Mouse (Mus musculus): ENCODE data around the gene Hba-x. TPM values are rescaled to one million over a fixed set of nuclear protein-coding genes. Genes with fewer than 3 reads are reported as not detected.

Hba-x gene
- polyA plus RNA-seq (2016; fragmentation: Nextera tagmentation; extraction: Ambion mirVana): 2,528 and 3,017 TPM in 2 replicates

DNA sequence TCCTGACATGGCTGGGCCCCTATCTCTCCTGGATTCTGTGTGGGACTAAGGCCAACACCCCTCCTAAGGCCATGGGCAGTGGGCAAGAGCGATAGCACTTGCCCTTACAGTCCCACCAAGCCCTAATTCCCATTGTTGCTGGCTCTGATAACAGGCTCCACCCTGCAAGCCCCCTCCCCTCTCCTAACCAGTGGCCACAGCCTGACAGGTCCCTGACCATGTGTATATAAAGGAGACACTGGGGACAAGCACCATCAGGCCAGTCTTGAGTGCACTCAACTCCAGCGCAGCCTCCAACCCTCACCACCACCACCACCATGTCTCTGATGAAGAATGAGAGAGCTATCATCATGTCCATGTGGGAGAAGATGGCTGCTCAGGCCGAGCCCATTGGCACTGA is at the start of gene Hba-x:
TSS of gene Hba-x (plus strand) at position 54 of the 400 bp plus-strand sequence.
- no peak within 1 kb of the TSS for H3K4me3 ChIP-seq
- H3K36me3 ChIP-seq: no peaks in the 10 kb centered on the region
- H3K27ac ChIP-seq: no peak within 1 kb of the TSS
- no peak for DNase-seq (ENCODE audit: low spot score)
- H3K9me3 ChIP-seq (replicated peaks): no peaks in the 10 kb centered on the region
- 74% methylated on average over 3 of the region's 3 CpGs for WGBS
- H3K4me1 ChIP-seq: no peaks in the 10 kb centered on the region
- peaks cover 35% of the 10 kb centered on the region for H3K27me3 ChIP-seq (ENCODE audit: low read depth, poor library complexity, severe bottlenecking)

DNA sequence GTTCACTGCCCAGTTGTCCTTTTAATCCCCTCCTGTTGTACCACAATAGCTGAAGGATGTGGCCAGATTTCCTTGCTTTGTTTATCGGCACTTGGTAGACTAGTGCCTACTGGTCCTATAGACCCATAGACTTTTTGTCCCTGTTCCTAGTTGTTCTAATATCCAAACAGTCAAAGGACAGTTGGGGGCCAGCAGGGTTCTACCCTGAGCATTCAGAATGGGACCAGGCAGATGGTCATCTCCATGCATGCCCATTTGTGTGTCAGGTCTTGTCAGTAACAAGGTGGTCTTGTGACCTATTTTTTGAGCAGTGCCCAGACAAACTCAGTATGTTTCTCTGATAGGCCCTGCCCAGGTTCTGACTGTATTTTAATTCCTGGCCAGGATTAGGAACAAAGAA is 49.2 kb upstream of the Hba-x start:
- H3K27me3 ChIP-seq (ENCODE audit: low read depth, poor library complexity, severe bottlenecking): peaks cover 13% of the 10 kb centered on the region; the same call in 1 of the 2 replicates
- no peaks in the 10 kb centered on the region for H3K9me3 ChIP-seq (replicated peaks)
- peaks cover 51% of the 10 kb centered on the region for H3K4me1 ChIP-seq
- peak overlapping the region; percentile 70 for H3K4me3 ChIP-seq
- H3K36me3 ChIP-seq: peaks cover 42% of the 10 kb centered on the region
- DNase-seq (ENCODE audit: low spot score): no peak
- H3K27ac ChIP-seq: peak overlapping the region; percentile 96
- WGBS: 71% methylated on average over 1 of the region's 1 CpGs

DNA sequence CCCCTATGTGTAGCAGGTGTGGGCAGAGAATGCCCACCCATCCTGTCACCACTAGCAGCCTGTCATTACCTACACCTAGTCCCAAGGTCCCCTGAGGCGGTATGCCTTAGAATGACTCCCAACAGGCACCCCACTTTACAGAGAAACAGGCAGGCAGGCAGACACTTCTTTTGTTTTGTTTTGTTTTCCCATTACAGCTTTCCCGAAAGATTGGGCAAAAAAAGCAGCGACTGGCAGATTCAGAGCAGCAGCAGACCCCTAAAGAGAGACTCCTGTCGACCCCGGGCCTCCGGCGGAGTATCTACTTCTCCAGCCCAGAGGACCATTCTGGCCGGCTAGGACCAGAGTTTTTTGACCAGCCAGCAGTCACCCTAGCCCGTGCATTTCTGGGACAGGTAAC is 48.6 kb upstream of the Hba-x start:
- DNase-seq (ENCODE audit: low spot score): no peak
- WGBS: 91% methylated on average over 9 of the region's 9 CpGs
- Histone ChIP-seq H3K27me3 (ENCODE audit: low read depth, poor library complexity, severe bottlenecking) (peaks cover 13% of the 10 kb centered on the region; the same call in 1 of the 2 replicates), H3K4me1 (peaks cover 46% of the 10 kb centered on the region), H3K9me3 (replicated peaks) (no peaks in the 10 kb centered on the region), H3K4me3 (peak overlapping the region; percentile 70; the same call in 1 of the 2 replicates), H3K36me3 (peaks cover 47% of the 10 kb centered on the region), H3K27ac (peak overlapping the region; percentile 96; the same call in 1 of the 2 replicates)

GRCm38 (mm10) chr11:32228292-32228845 is 47.8 kb upstream of the Hba-x start:
- 92% methylated on average over 3 of the region's 3 CpGs for WGBS
- H3K27me3 ChIP-seq (ENCODE audit: low read depth, poor library complexity, severe bottlenecking): 0 out of 2 replicates have a peak, but pooled peaks cover 7% of the 10 kb centered on the region
- H3K36me3 ChIP-seq: peaks cover 55% of the 10 kb centered on the region
- no peak for DNase-seq (ENCODE audit: low spot score)
- H3K4me3 ChIP-seq: no peak overlapping the region
- peaks cover 44% of the 10 kb centered on the region for H3K4me1 ChIP-seq
- H3K27ac ChIP-seq: no peak overlapping the region
- H3K9me3 ChIP-seq (replicated peaks): no peaks in the 10 kb centered on the region

GRCm38 (mm10) chr11:32230220-32230619 is 46.0 kb upstream of the Hba-x start:
- Histone ChIP-seq H3K27me3 (ENCODE audit: low read depth, poor library complexity, severe bottlenecking) (no peaks in the 10 kb centered on the region), H3K4me3 (no peak overlapping the region), H3K4me1 (peaks cover 30% of the 10 kb centered on the region), H3K27ac (no peak overlapping the region), H3K9me3 (replicated peaks) (no peaks in the 10 kb centered on the region), H3K36me3 (peaks cover 74% of the 10 kb centered on the region)
- 87% methylated on average over 4 of the region's 4 CpGs for WGBS
- DNase-seq (ENCODE audit: low spot score): no peak

- WGBS: 91% methylated on average over 2 of the region's 2 CpGs
- Histone ChIP-seq H3K27ac (no peak overlapping the region), H3K9me3 (replicated peaks) (no peaks in the 10 kb centered on the region), H3K4me1 (peaks cover 21% of the 10 kb centered on the region), H3K4me3 (no peak overlapping the region), H3K27me3 (ENCODE audit: low read depth, poor library complexity, severe bottlenecking) (no peaks in the 10 kb centered on the region), H3K36me3 (peaks cover 83% of the 10 kb centered on the region)
- no peak for DNase-seq (ENCODE audit: low spot score)
Measured at GRCm38 (mm10) chr11:32231125-32231524, 45.1 kb upstream of the Hba-x start.

GRCm38 (mm10) chr11:32232848-32233247 is 43.4 kb upstream of the Hba-x start:
- Histone ChIP-seq H3K27ac (no peak overlapping the region), H3K4me1 (peaks cover 7% of the 10 kb centered on the region), H3K9me3 (replicated peaks) (no peaks in the 10 kb centered on the region), H3K27me3 (ENCODE audit: low read depth, poor library complexity, severe bottlenecking) (no peaks in the 10 kb centered on the region), H3K4me3 (no peak overlapping the region), H3K36me3 (peaks cover 99% of the 10 kb centered on the region)
- DNase-seq (ENCODE audit: low spot score): no peak
- WGBS: 85% methylated on average over 10 of the region's 10 CpGs

DNA sequence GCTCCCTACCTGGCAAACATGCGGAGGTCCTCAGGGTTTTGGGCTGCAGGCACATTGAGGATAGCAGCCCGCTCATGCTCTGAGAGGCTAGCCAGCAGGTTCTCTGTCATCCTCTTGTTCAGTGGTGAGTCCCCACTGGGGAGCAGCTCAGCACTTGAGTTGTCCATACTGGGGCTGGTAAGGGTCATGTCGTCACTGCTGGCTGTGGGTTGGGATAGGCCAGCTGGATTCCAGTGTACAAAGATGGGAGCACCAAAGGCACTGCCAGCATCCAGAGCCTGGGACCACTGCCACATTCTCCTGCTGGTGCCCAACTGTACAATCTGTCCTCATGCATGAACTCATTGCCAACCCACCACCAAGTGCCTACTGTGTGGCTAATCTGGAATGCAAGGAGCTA is 42.3 kb upstream of the Hba-x start:
- WGBS: 94% methylated on average over 3 of the region's 3 CpGs

DNA sequence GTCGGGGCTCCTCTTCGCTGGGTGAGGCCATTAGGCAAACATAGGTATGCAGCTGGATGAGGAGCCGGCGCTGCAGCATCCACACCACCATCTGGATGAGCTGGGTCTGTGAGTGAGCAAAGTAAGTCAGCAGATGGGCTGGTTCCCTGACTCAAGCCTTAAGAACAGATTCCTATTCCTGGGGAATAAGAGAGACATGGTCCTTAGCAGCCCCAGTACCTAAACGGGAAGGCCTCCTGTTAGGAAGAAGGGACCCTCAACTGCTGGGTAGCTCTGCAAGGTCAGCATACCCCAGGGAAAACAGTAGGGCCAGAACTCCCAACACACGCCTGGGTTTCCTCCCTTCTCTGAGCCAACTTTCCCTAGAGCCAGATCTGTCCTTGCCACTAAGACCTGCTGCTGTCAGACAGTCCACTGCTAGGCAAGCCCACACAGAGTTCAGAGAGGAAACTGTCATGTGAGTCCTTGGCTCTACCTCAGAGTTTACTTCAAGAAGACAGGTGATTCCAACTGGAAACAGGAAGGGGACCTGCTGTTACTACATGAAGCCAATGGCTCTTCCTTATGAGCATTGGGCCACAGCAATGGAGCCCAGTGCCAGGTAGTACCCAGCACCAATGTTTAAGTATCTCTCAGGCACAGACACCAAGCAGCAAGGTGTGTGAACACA is 41.2 kb upstream of the Hba-x start:
- Histone ChIP-seq H3K36me3 (peaks cover 96% of the 10 kb centered on the region), H3K4me1 (peaks cover 6% of the 10 kb centered on the region), H3K4me3 (no peak overlapping the region), H3K27me3 (ENCODE audit: low read depth, poor library complexity, severe bottlenecking) (no peaks in the 10 kb centered on the region), H3K27ac (no peak overlapping the region), H3K9me3 (replicated peaks) (no peaks in the 10 kb centered on the region)
- DNase-seq (ENCODE audit: low spot score): no peak
- WGBS: 91% methylated on average over 6 of the region's 6 CpGs

More for the DNA sequence above, 42.3 kb upstream of the Hba-x start:
- peaks cover 98% of the 10 kb centered on the region for H3K36me3 ChIP-seq
- H3K4me3 ChIP-seq: no peak overlapping the region
- peaks cover 6% of the 10 kb centered on the region for H3K4me1 ChIP-seq
- H3K27me3 ChIP-seq (ENCODE audit: low read depth, poor library complexity, severe bottlenecking): no peaks in the 10 kb centered on the region
- no peaks in the 10 kb centered on the region for H3K9me3 ChIP-seq (replicated peaks)
- no peak for DNase-seq (ENCODE audit: low spot score)
- H3K27ac ChIP-seq: no peak overlapping the region

DNA sequence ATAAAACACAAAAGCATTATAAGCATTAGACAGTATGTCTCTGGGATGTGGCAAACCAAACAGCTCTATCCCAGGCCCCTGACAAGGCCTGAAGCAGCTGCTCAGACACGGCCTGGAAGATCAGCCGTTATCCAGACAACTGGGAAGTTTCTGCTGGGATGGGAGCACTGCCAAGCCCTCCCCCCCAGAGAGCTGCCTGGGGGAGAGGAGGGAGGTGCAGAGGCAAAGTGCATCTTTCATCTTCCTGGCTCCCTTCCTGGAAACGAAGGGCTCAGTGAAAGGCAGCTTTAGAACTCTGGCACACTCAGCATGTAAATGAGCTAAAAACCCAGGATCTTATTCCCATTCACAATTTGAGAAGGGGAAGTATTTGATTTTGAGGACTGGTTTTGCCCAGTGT is 40.6 kb upstream of the Hba-x start:
- Histone ChIP-seq H3K27ac (no peak overlapping the region), H3K4me3 (no peak overlapping the region), H3K36me3 (peaks cover 96% of the 10 kb centered on the region), H3K4me1 (peaks cover 6% of the 10 kb centered on the region), H3K27me3 (ENCODE audit: low read depth, poor library complexity, severe bottlenecking) (no peaks in the 10 kb centered on the region), H3K9me3 (replicated peaks) (no peaks in the 10 kb centered on the region)
- WGBS: 67% methylated on average over 3 of the region's 3 CpGs
- DNase-seq (ENCODE audit: low spot score): no peak

DNA sequence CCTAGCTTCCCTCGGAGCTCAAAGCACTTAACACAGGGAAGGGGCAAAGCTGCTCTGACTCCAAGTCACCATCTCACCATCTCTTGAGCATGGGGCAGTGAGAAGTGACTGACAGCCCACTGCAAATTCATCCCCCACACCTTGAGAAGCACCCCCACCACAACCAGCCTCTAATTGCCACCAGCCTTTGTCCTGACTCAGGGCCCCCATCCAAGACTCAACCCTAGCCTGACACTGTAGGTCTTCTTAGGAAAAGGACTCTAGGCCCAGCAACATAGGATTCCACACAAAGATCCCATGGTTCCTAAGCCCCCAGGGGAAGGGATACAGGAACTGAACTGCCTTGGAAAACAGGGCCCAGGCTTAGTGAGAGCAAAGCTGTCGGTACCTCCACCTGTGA is 40.1 kb upstream of the Hba-x start:
- Histone ChIP-seq H3K27ac (no peak overlapping the region), H3K4me1 (peaks cover 6% of the 10 kb centered on the region), H3K36me3 (peaks cover 96% of the 10 kb centered on the region), H3K27me3 (ENCODE audit: low read depth, poor library complexity, severe bottlenecking) (no peaks in the 10 kb centered on the region), H3K4me3 (no peak overlapping the region), H3K9me3 (replicated peaks) (no peaks in the 10 kb centered on the region)
- DNase-seq (ENCODE audit: low spot score): no peak
- WGBS: 81% methylated on average over 2 of the region's 2 CpGs

DNA sequence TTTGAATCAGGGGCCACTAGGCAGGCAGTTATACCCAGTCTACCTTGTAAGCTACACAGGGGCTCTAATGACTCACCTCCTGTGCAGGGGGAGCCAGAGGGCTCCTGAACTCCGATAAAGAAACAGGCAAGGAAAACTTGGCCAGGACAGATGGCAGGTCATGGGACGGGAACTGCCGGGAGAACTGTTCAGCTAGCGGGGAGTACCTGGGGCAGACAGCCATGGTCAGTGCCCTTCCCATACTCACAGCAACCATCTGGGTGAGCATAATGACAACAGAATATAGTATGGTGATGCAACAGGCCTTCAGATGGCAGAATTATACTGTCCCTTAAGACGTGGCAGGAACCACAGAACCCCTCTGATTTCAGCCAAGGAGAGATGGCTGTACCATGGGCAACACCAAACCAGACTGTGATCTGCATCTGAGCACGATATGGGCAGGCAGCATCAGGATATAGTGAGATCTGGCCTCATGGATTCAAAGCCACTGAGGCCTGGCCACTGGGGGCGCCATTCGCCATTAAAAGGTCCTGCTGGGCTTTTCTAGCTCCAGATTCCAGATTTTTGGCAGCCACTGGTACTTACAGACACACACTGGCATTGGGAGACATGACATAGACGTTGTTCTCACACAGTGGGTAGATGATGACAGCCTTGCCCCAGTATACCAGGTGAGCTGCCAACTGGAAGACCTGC is 39.3 kb upstream of the Hba-x start:
- Histone ChIP-seq H3K27ac (no peak overlapping the region), H3K36me3 (peaks cover 96% of the 10 kb centered on the region), H3K4me3 (no peak overlapping the region), H3K27me3 (ENCODE audit: low read depth, poor library complexity, severe bottlenecking) (no peaks in the 10 kb centered on the region), H3K4me1 (peaks cover 6% of the 10 kb centered on the region), H3K9me3 (replicated peaks) (no peaks in the 10 kb centered on the region)
- DNase-seq (ENCODE audit: low spot score): peak; percentile 70
- WGBS: 62% methylated on average over 9 of the region's 9 CpGs

- 91% methylated on average over 3 of the region's 3 CpGs for WGBS
- H3K27me3 ChIP-seq (ENCODE audit: low read depth, poor library complexity, severe bottlenecking): no peaks in the 10 kb centered on the region
- DNase-seq (ENCODE audit: low spot score): no peak
- H3K36me3 ChIP-seq: peaks cover 95% of the 10 kb centered on the region
- H3K9me3 ChIP-seq (replicated peaks): no peaks in the 10 kb centered on the region
- no peak overlapping the region for H3K4me3 ChIP-seq
- peaks cover 6% of the 10 kb centered on the region for H3K4me1 ChIP-seq
- H3K27ac ChIP-seq: no peak overlapping the region
Measured at GRCm38 (mm10) chr11:32237411-32237795, 38.8 kb upstream of the Hba-x start.

Data from limb, embryonic 10.5 days (tissue).